Mouse (Mus musculus) kidney, embryonic 15.5 days (tissue): ENCODE measurements around the gene Sec24b. TPM values are rescaled to one million over a fixed set of nuclear protein-coding genes. Genes with fewer than 3 reads are reported as not detected.
A peak's percentile ranks its signal among the peaks of the same experiment; 100 is the strongest.

Experiments
- ATAC-seq: fragments of 200-750 bp; cut with Nextera tagmentation; replicated peaks from 2 replicates; pipeline ENCODE4 v1.8.0; 2017; ENCODE audit warnings: moderate TSS enrichment; ENCODE audit not compliant: low FRiP score
- H3K27ac ChIP-seq: fragments of 300-500 bp; sonication (generic); 2 replicates; pipeline ENCODE4 v1.5.1; 2015; ENCODE audit warnings: mild to moderate bottlenecking, inconsistent platforms
- H3K27me3 ChIP-seq: fragments of 300-500 bp; sonication (generic); 2 replicates; pipeline ENCODE4 v1.6.1; 2015; ENCODE audit warnings: inconsistent platforms
- H3K36me3 ChIP-seq: fragments of 300-500 bp; sonication (generic); 2 replicates; pipeline ENCODE4 v1.6.1; 2015; ENCODE audit warnings: inconsistent platforms
- H3K4me1 ChIP-seq: fragments of 300-500 bp; sonication (generic); 2 replicates; pipeline ENCODE4 v1.6.1; 2015; ENCODE audit warnings: inconsistent platforms
- H3K4me2 ChIP-seq: fragments of 300-500 bp; sonication (generic); 2 replicates; pipeline ENCODE4 v1.6.1; 2015; ENCODE audit warnings: moderate library complexity, mild to moderate bottlenecking, inconsistent platforms
- H3K4me3 ChIP-seq: fragments of 300-500 bp; sonication (generic); replicated peaks from 2 replicates; pipeline ENCODE4 v1.5.1; 2015; ENCODE audit warnings: mild to moderate bottlenecking, inconsistent platforms
- H3K9ac ChIP-seq: fragments of 300-500 bp; sonication (generic); 2 replicates; pipeline ENCODE4 v1.6.1; 2015; ENCODE audit warnings: mild to moderate bottlenecking, inconsistent platforms
- H3K9me3 ChIP-seq: fragments of 300-500 bp; sonication (generic); replicated peaks from 2 replicates; pipeline ENCODE4 v1.6.1; 2016; ENCODE audit warnings: inconsistent platforms
- WGBS: fragments of 180-500 bp; shearing (Covaris S2); methylation state at CpG from one replicate; pipeline ENCODE4 v1.1.7; 2015; ENCODE audit warnings: mixed read lengths; 5-methylcytosine and 5-hydroxymethylcytosine counted together
- polyA plus RNA-seq: library from polyadenylated mRNA; unstranded; fragments of >200 nt; fragmentation: Nextera tagmentation; extraction: Ambion mirVana; gene quantifications from 2 replicates; pipeline ENCODE4 v1.2.1, GENCODE M21; 2015

Sec24b gene
- polyA plus RNA-seq, 1 experiment from 2014 or later, result 36.9 TPM

DNA sequence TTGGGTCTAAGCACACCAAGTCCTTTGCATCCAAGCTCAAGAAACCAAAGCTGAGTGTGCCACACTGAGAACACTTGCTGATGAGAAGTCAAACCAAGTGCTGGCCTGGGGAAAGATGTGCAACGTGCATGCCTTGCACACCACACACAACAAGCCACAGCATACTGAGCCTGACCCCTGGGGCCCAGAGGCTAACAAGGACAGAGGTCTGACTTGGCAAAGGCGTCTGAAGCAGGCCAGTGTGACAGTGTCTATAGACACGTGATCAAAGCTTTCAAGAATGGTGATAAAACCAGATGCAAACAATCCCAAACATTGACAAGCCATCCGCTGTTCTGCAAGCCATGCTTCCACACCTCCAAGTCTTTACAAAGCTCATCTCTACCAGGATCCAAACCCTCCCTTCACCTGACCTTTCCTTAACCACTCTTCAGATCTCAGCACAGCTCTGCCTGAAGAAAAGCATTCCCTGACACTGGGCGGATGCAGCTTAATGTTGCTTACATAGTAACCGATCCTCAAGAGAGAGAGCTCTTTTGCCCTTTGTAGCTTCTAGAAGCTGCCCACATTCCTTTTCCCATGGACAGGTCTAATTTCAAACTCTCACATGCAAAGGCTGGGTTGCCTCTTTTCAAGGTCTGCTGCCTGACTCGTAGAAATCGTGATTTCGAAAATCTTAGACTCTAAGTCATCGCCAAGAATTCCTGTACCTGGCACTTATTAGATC is 7.8 kb downstream of the Sec24b start:
- Histone ChIP-seq H3K36me3 (peaks cover 6% of the 10 kb centered on the region; the same call in 1 of the 2 replicates), H3K9me3 (no peaks in the 10 kb centered on the region), H3K4me1 (peaks cover 64% of the 10 kb centered on the region), H3K27me3 (no peaks in the 10 kb centered on the region), H3K4me2 (peak overlapping the region; percentile 11; the same call in 1 of the 2 replicates), H3K4me3 (no peak overlapping the region), H3K9ac (no peak overlapping the region), H3K27ac (peak overlapping the region; percentile 82)
- peak; percentile 86 for ATAC-seq
- 25% methylated on average over 10 of the region's 10 CpGs for WGBS

DNA sequence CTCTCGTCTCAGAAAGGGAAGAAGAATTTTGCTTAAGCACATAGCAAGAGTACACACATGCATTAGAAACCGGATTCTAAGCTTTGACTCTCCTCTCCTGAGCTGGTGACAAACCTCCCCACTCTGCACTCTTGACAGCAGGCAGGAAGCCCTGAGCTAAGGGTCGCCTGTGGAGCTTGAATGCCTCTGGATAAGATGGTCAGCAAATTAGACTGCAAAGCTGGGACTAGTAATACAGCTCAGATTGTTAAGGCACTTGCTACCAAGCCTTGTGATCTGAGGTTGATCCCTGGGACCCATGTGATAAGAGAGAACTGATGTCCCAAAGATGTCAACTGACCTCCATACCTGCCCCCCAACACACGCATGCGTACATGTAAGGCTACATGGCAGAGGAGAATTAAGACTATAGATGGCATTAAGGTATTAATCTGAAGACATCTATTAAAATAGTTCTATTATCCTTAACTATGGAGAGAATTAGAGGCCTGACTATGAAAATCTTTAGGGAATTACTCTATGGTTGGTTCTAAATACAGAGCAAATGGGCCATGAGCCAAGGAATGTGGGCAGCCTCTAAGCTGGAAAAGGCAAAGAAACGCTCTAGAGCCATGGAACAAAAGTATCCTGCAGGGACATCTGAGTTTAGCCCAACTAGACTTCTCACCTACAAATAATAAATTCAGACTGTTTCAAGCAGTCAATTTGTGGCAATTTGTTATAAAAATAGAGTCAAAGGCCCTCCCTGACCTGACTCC is 8.6 kb downstream of the Sec24b start:
- no peak; the same call in 1 of the 2 replicates for ATAC-seq
- Histone ChIP-seq H3K27ac (peak overlapping the region; percentile 82), H3K9me3 (no peaks in the 10 kb centered on the region), H3K4me3 (no peak overlapping the region), H3K4me2 (0 out of 2 replicates have a peak overlapping the region, but pooled peaks have one; percentile 9), H3K9ac (no peak overlapping the region), H3K4me1 (peaks cover 56% of the 10 kb centered on the region), H3K36me3 (peaks cover 6% of the 10 kb centered on the region; the same call in 1 of the 2 replicates), H3K27me3 (no peaks in the 10 kb centered on the region)
- 61% methylated on average over 6 of the region's 6 CpGs for WGBS

GRCm38 (mm10) chr3:130052116-130052515 is 9.2 kb downstream of the Sec24b start:
- H3K9me3 ChIP-seq, result no peaks in the 10 kb centered on the region
- no peak overlapping the region for H3K9ac ChIP-seq
- peak overlapping the region; percentile 82; the same call in 1 of the 2 replicates for H3K27ac ChIP-seq
- 42% methylated on average over 8 of the region's 8 CpGs for WGBS
- ATAC-seq, result peak; percentile 48; the same call in 1 of the 2 replicates
- no peaks in the 10 kb centered on the region for H3K27me3 ChIP-seq
- H3K4me1 ChIP-seq, result peaks cover 50% of the 10 kb centered on the region
- no peak overlapping the region for H3K4me3 ChIP-seq
- peaks cover 6% of the 10 kb centered on the region; the same call in 1 of the 2 replicates for H3K36me3 ChIP-seq
- H3K4me2 ChIP-seq, result 0 out of 2 replicates have a peak overlapping the region, but pooled peaks have one; percentile 9

GRCm38 (mm10) chr3:130040711-130041110 is 20.6 kb downstream of the Sec24b start:
- Histone ChIP-seq H3K9me3 (peaks cover 7% of the 10 kb centered on the region), H3K27me3 (no peaks in the 10 kb centered on the region), H3K4me2 (no peak overlapping the region), H3K4me1 (no peaks in the 10 kb centered on the region), H3K4me3 (no peak overlapping the region), H3K36me3 (peaks cover 73% of the 10 kb centered on the region), H3K27ac (no peak overlapping the region), H3K9ac (no peak overlapping the region)
- ATAC-seq, result no peak
- 96% methylated on average over 5 of the region's 5 CpGs for WGBS

GRCm38 (mm10) chr3:130040017-130040416 is 21.3 kb downstream of the Sec24b start:
- ATAC-seq, result no peak
- 88% methylated on average over 4 of the region's 4 CpGs for WGBS
- H3K4me1 ChIP-seq, result no peaks in the 10 kb centered on the region
- H3K9ac ChIP-seq, result no peak overlapping the region
- H3K4me2 ChIP-seq, result no peak overlapping the region
- H3K4me3 ChIP-seq, result no peak overlapping the region
- peaks cover 80% of the 10 kb centered on the region for H3K36me3 ChIP-seq
- no peak overlapping the region for H3K27ac ChIP-seq
- peaks cover 4% of the 10 kb centered on the region for H3K9me3 ChIP-seq
- no peaks in the 10 kb centered on the region for H3K27me3 ChIP-seq

- no peaks in the 10 kb centered on the region for H3K27me3 ChIP-seq
- ATAC-seq, result no peak
- 90% methylated on average over 5 of the region's 5 CpGs for WGBS
- no peaks in the 10 kb centered on the region for H3K4me1 ChIP-seq
- peaks cover 94% of the 10 kb centered on the region for H3K36me3 ChIP-seq
- no peak overlapping the region for H3K4me2 ChIP-seq
- no peak overlapping the region for H3K9ac ChIP-seq
- no peak overlapping the region for H3K4me3 ChIP-seq
- no peaks in the 10 kb centered on the region for H3K9me3 ChIP-seq
- no peak overlapping the region for H3K27ac ChIP-seq
Measured at GRCm38 (mm10) chr3:130028741-130029140, 32.6 kb downstream of the Sec24b start.

- H3K4me2 ChIP-seq, result no peak overlapping the region
- H3K4me1 ChIP-seq, result no peaks in the 10 kb centered on the region
- ATAC-seq, result no peak
- H3K27me3 ChIP-seq, result no peaks in the 10 kb centered on the region
- H3K36me3 ChIP-seq, result peaks cover 87% of the 10 kb centered on the region
- 88% methylated on average over 10 of the region's 10 CpGs for WGBS
- no peaks in the 10 kb centered on the region for H3K9me3 ChIP-seq
- H3K9ac ChIP-seq, result no peak overlapping the region
- no peak overlapping the region for H3K4me3 ChIP-seq
- H3K27ac ChIP-seq, result no peak overlapping the region
Measured at GRCm38 (mm10) chr3:130026181-130026580, 35.2 kb downstream of the Sec24b start.

DNA sequence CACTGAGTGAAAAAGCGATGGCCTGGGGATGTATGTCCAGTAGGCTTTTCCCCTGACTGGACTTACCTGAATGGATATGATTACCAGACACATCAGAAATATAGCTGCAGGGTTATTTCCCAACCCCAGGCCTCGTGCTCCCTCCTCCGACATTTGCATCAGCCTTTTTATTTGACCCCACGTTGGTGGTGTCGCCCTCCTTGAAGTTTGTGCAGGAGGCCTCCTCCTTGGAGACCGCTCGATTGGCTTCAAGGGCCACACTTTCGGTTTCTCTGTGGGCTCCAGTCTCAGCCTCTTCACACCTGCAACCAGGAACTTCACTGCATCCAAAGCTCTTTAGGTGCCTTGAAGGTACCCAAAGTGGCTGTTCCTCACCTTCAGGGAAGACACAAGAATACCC is 35.8 kb downstream of the Sec24b start:
- Histone ChIP-seq H3K9me3 (no peaks in the 10 kb centered on the region), H3K27ac (no peak overlapping the region), H3K4me1 (no peaks in the 10 kb centered on the region), H3K4me3 (no peak overlapping the region), H3K27me3 (no peaks in the 10 kb centered on the region), H3K4me2 (no peak overlapping the region), H3K36me3 (peaks cover 85% of the 10 kb centered on the region), H3K9ac (no peak overlapping the region)
- 87% methylated on average over 8 of the region's 8 CpGs for WGBS
- no peak for ATAC-seq

DNA sequence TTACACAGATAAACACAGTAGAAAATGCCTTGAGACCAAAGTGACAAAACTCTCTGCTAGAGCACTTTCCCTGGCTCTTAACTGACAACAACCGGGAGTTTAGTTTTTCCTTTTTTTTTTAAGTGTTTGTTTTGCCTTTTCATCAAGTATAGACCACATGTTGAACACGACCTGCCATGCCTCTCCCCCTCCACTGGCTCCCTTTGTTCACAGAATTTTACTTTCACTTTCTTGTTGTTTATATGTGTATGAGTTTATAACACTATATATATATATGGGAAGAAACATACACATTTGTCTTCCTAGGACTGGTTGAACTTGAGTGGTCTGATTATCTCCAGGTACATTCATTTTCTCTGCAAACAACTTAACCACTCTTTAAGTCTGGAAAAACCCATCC is 48.4 kb downstream of the Sec24b start:
- Histone ChIP-seq H3K9ac (no peak overlapping the region), H3K4me3 (no peak overlapping the region), H3K4me1 (no peaks in the 10 kb centered on the region), H3K9me3 (no peaks in the 10 kb centered on the region), H3K4me2 (no peak overlapping the region), H3K27ac (no peak overlapping the region), H3K36me3 (peaks cover 65% of the 10 kb centered on the region), H3K27me3 (no peaks in the 10 kb centered on the region)
- 66% methylated on average over 2 of the region's 2 CpGs for WGBS
- ATAC-seq, result no peak

GRCm38 (mm10) chr3:130011236-130011635 is 50.1 kb downstream of the Sec24b start:
- no peak overlapping the region for H3K4me3 ChIP-seq
- ATAC-seq, result no peak
- H3K9me3 ChIP-seq, result no peaks in the 10 kb centered on the region
- H3K36me3 ChIP-seq, result peaks cover 72% of the 10 kb centered on the region
- H3K9ac ChIP-seq, result no peak overlapping the region
- no peak overlapping the region for H3K4me2 ChIP-seq
- no peaks in the 10 kb centered on the region for H3K4me1 ChIP-seq
- no peaks in the 10 kb centered on the region for H3K27me3 ChIP-seq
- 85% methylated on average over 1 of the region's 1 CpGs for WGBS
- no peak overlapping the region for H3K27ac ChIP-seq

DNA sequence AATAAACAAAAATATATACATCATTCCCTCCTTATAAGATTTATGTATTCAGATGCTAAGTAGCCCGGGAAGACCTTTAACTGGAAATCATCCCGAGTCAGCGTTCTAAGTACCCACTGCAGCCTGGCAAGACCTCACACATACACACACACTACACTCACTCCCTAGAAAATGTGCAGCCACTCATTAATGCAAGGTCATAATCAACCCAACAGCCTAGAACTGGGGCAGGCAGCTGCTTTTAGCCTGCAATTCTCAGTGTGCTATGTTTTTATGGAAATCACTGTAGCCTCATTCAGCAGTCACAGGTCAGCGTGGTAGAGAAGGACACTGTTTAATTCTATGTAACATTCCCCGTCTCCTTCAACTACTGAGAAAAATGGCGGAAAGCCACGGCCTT is 55.2 kb downstream of the Sec24b start:
- H3K4me2 ChIP-seq, result no peak overlapping the region
- H3K9ac ChIP-seq, result no peak overlapping the region
- no peaks in the 10 kb centered on the region for H3K4me1 ChIP-seq
- no peaks in the 10 kb centered on the region for H3K9me3 ChIP-seq
- no peak overlapping the region for H3K4me3 ChIP-seq
- no peak overlapping the region for H3K27ac ChIP-seq
- ATAC-seq, result no peak
- no peaks in the 10 kb centered on the region for H3K27me3 ChIP-seq
- WGBS, result 89% methylated on average over 7 of the region's 7 CpGs
- peaks cover 85% of the 10 kb centered on the region for H3K36me3 ChIP-seq

DNA sequence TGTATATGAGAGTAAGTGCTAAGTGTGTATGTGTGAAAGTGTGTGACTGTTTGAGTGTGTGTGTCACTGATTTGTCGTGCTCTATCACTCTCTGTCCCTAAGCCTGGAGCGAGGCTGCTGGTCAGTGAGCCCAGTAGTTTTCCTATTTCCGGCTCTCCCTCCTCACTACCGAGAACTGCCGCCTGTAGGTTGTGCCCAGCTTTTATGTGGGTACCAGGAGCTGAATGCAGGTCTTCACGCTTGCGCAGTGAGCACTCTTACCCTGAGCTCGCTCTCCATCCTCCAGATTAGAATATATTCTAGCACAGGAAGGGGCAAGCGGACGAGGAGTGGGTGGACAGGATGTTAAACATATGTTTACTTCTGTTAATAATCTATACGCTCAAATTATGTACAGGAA is 60.4 kb downstream of the Sec24b start:
- Histone ChIP-seq H3K9me3 (no peaks in the 10 kb centered on the region), H3K4me2 (no peak overlapping the region), H3K27me3 (no peaks in the 10 kb centered on the region), H3K27ac (no peak overlapping the region), H3K36me3 (peaks cover 97% of the 10 kb centered on the region), H3K4me1 (no peaks in the 10 kb centered on the region), H3K9ac (no peak overlapping the region), H3K4me3 (no peak overlapping the region)
- no peak for ATAC-seq
- WGBS, result 92% methylated on average over 11 of the region's 11 CpGs
